Mouse (Mus musculus) thymus, adult 2 months (tissue): ENCODE data around the gene Atad1.

Experiments
- CTCF ChIP-seq: fragments of 200-500 bp; IDR thresholded peaks from 2 replicates; pipeline ENCODE4 v1.5.1; 2012; ENCODE audit warnings: mild to moderate bottlenecking, control low read depth, low read length, moderate library complexity, borderline replicate concordance; ENCODE audit not compliant: control insufficient read depth, poor library complexity, insufficient read depth; ENCODE audit errors: extremely low read depth
- POLR2A ChIP-seq: fragments of 200-500 bp; IDR thresholded peaks from 2 replicates; pipeline ENCODE4 v1.6.1; 2012; ENCODE audit warnings: mild to moderate bottlenecking, low read length, control low read depth, moderate library complexity; ENCODE audit not compliant: control insufficient read depth, poor library complexity, insufficient read depth; ENCODE audit errors: extremely low read depth

DNA sequence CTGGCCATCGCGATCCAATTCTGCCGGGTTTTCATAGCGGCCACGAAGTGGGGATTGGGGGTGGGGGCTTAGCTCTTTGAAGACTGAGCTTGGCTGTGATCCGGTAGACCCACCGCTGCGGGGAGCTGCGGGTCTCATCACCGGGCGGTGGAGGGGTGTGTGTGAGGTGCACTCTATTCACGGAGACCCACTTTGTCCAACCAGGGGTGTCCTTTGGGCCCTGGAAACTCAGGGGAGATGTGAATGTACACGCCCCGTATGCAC lies 17.0 kb upstream of the Atad1 start:
- no peak for TF ChIP-seq CTCF
- no peak for TF ChIP-seq POLR2A
